Mouse (Mus musculus) midbrain, embryonic 13.5 days (tissue): ENCODE results near the gene Txndc9. TPM values are rescaled to one million over a fixed set of nuclear protein-coding genes. Genes with fewer than 3 reads are reported as not detected.
"Not testable (repeated sequence)": the region's sequence is repeated elsewhere in the genome, so short reads cannot be mapped to it uniquely, and the experiment has no call there.

ENCODE experiments used
- ATAC-seq: fragments of 200-750 bp; cut with Nextera tagmentation; 2 replicates; pipeline ENCODE4 v1.8.0; 2017; ENCODE audit warnings: mild to moderate bottlenecking, moderate TSS enrichment, moderate library complexity
- H3K27ac ChIP-seq: fragments of 300-500 bp; sonication (generic); 2 replicates; pipeline ENCODE4 v1.5.1; 2015; ENCODE audit warnings: inconsistent platforms, mild to moderate bottlenecking, moderate library complexity
- H3K27me3 ChIP-seq: fragments of 300-500 bp; sonication (generic); 2 replicates; pipeline ENCODE4 v1.6.1; 2015; ENCODE audit warnings: mild to moderate bottlenecking, inconsistent platforms
- H3K36me3 ChIP-seq: fragments of 300-500 bp; sonication (generic); 2 replicates; pipeline ENCODE4 v1.6.1; 2015; ENCODE audit warnings: mild to moderate bottlenecking, inconsistent platforms
- H3K4me1 ChIP-seq: fragments of 300-500 bp; sonication (generic); replicated peaks from 2 replicates; pipeline ENCODE4 v1.6.1; 2015; ENCODE audit warnings: inconsistent platforms
- H3K4me2 ChIP-seq: fragments of 300-500 bp; sonication (generic); replicated peaks from 2 replicates; pipeline ENCODE4 v1.6.1; 2015; ENCODE audit warnings: moderate library complexity, mild to moderate bottlenecking, inconsistent platforms
- H3K4me3 ChIP-seq: fragments of 300-500 bp; sonication (generic); replicated peaks from 2 replicates; pipeline ENCODE4 v1.5.1; 2015; ENCODE audit warnings: mild to moderate bottlenecking, inconsistent platforms
- H3K9ac ChIP-seq: fragments of 300-500 bp; sonication (generic); replicated peaks from 2 replicates; pipeline ENCODE4 v1.6.1; 2015; ENCODE audit warnings: mild to moderate bottlenecking, inconsistent platforms
- H3K9me3 ChIP-seq: fragments of 300-500 bp; sonication (generic); 2 replicates; pipeline ENCODE4 v1.6.1; 2016; ENCODE audit warnings: mild to moderate bottlenecking, inconsistent platforms
- WGBS: fragments of 180-500 bp; shearing (Covaris S2); methylation state at CpG from one replicate; pipeline ENCODE4 v1.1.7; 2015; 5-methylcytosine and 5-hydroxymethylcytosine counted together
- polyA plus RNA-seq: library from polyadenylated mRNA; unstranded; fragments of >200 nt; fragmentation: Nextera tagmentation; extraction: Ambion mirVana; gene quantifications from 2 replicates; pipeline ENCODE4 v1.2.1, GENCODE M21; 2015

Gene Txndc9
- polyA plus RNA-seq, 1 experiment from 2014 or later, result 167 TPM

DNA sequence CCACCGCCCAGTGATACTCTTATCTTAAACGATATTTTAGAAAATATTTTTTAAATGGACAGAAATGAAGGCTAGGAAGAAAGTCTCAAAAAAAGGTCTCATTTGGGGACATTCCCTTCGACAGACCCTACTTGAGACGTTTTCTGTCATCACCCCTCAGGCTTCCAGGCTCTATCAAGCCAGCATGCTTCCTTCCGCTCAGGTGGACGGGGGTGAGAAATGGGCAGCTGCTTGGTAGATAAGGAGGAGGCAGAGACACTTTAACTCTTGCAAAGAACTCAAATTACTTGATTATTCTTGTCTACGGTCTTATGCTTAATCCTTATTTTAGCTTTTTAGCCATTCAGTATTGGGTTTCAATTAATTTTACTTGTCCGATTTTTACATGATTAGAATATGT lies 3.2 kb upstream of the Txndc9 start:
- Histone ChIP-seq H3K4me1 (peaks cover 21% of the 10 kb centered on the region), H3K9ac (no peak overlapping the region), H3K27me3 (no peaks in the 10 kb centered on the region), H3K27ac (no peak overlapping the region), H3K4me3 (no peak overlapping the region), H3K36me3 (no peaks in the 10 kb centered on the region), H3K9me3 (no peaks in the 10 kb centered on the region), H3K4me2 (no peak overlapping the region)
- WGBS, result 95% methylated on average over 8 of the region's 8 CpGs
- ATAC-seq, result no peak

DNA sequence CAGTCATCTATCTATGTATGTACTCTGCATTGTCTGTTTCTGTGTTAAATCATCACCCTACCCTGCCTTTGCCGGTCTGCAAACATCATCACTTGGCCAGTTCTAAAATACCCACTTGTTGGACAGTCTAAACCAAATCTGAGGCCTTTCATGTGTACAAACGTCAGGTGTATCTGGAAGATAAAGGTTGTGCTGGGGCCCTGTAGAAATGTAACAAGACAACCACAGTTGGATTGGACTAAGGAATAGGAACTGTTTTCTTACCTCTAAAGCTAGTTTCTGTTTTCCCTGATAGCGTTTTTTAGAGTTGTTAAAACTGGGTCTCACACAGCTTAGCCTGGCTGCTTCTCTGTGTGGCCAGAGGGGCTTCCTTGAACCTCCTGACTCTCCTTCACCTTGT lies 1.9 kb upstream of the Txndc9 start:
- no peak overlapping the region for H3K4me3 ChIP-seq
- H3K4me2 ChIP-seq, result peak overlapping the region; percentile 85
- no peaks in the 10 kb centered on the region for H3K9me3 ChIP-seq
- H3K36me3 ChIP-seq, result peaks cover 11% of the 10 kb centered on the region
- no peak overlapping the region for H3K9ac ChIP-seq
- 89% methylated on average over 3 of the region's 3 CpGs for WGBS
- H3K4me1 ChIP-seq, result peaks cover 21% of the 10 kb centered on the region
- H3K27me3 ChIP-seq, result no peaks in the 10 kb centered on the region
- ATAC-seq, result no peak
- no peak overlapping the region for H3K27ac ChIP-seq

DNA sequence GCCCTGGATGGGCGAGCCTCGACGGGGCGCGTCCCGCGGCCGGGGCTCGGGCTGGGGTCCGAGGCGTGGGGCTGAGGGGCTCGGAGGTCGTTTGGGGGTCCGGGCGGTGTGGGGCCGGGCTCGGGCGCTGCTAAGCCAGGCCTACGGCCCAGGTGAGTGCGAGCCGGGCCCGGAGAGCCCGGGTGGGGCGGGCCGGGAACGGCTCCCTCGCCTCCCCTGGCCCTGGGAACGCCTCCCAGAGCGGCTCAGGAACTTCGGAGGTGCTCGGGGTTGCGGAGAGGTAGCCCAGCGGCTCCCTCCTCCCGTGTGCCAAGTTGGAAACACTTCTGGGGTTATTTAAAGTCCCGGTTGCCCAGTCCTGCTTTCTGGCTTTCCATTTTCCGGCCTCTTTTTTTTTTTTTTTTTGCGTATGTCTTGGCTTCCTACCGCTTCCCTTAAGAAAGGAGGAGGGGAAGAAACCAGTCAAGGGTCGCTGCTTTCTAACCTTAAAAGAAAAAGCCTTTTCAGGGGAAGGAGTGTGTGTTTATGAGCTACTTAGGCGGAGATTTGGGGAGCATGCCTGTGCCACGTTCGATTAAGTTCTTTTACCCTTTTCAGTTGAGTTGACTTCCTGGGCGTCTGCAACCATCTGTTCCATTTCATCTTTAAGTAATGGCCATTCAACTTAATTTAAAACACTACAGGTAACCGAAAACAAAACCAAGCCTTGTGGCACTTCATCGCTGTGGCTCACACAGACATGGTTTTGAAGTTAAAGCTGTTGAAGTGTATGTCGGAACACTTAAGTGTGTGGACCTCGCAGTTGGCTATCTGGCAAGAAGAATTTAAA lies 892 bp upstream of the Txndc9 start:
- WGBS, result 3% methylated on average over 37 of the region's 47 CpGs
- no peaks in the 10 kb centered on the region for H3K27me3 ChIP-seq
- H3K27ac ChIP-seq, result peak overlapping the region; percentile 93
- H3K4me1 ChIP-seq, result peaks cover 21% of the 10 kb centered on the region
- no peaks in the 10 kb centered on the region for H3K9me3 ChIP-seq
- peak overlapping the region; percentile 97 for H3K9ac ChIP-seq
- peak overlapping the region; percentile 85 for H3K4me2 ChIP-seq
- H3K36me3 ChIP-seq, result peaks cover 20% of the 10 kb centered on the region
- peak; percentile 38 for ATAC-seq
- peak overlapping the region; percentile 95 for H3K4me3 ChIP-seq

DNA sequence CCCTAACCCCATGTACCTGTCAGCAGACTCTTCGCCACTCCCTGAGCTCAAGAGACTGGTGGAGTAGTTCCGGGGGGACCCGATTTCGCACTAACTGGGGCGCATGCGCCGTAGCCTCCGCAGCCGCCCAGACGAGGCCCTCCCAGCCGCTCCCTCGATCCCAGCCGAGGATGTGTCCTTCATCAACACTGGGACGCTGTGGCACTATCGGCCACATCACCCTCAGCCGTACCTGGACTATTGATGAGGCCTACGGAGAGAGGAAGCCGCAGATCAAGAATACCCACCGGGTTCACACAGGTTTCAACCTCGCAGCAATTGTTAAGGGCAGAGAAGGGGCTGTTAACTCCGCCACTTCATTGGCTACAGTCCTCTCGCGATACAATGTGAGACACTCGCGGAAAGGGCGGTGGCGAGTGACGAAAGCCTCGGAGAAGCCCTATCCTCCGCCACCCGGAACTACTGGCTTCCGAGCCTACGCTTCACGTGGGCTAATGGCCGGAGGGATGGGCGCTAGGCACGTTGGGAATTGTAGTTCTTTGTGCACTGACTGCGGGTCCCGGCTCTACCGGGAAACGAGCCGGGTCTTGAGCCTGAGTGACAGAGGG lies 712 bp downstream of the Txndc9 start:
- H3K27ac ChIP-seq, result peak overlapping the region; percentile 93
- no peaks in the 10 kb centered on the region for H3K27me3 ChIP-seq
- peak; percentile 97 for ATAC-seq
- peak overlapping the region; percentile 95 for H3K4me3 ChIP-seq
- WGBS, result under 1% methylated on average over 42 of the region's 42 CpGs
- peak overlapping the region; percentile 97 for H3K9ac ChIP-seq
- H3K9me3 ChIP-seq, result no peaks in the 10 kb centered on the region
- peaks cover 21% of the 10 kb centered on the region for H3K4me1 ChIP-seq
- peak overlapping the region; percentile 85 for H3K4me2 ChIP-seq
- H3K36me3 ChIP-seq, result peaks cover 35% of the 10 kb centered on the region

DNA sequence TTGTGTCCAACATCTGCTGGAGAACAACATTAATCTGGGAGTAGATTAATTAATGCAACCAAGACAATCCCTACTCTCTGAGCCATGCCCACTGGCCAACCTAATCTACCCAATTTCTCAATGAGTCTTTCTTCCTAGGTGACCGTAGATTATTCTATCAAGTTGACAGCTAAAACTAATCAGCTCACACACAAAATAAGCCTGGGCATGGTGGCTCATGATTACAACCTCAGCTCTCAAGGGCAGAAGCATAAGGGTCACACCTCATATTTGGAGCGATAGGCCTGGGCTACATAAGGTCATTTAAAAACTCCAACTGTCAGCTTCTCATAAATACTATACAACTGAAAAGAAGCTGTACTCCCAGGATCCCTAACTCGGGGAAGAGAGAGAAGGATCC lies 1.5 kb downstream of the Txndc9 start:
- Histone ChIP-seq H3K9ac (peak overlapping the region; percentile 80), H3K4me1 (peaks cover 21% of the 10 kb centered on the region), H3K36me3 (peaks cover 41% of the 10 kb centered on the region), H3K9me3 (no peaks in the 10 kb centered on the region), H3K27me3 (no peaks in the 10 kb centered on the region), H3K4me3 (peak overlapping the region; percentile 95), H3K4me2 (peak overlapping the region; percentile 83), H3K27ac (0 out of 2 replicates have a peak overlapping the region, but pooled peaks have one; percentile 93)
- no peak for ATAC-seq
- 55% methylated on average over 3 of the region's 3 CpGs for WGBS

DNA sequence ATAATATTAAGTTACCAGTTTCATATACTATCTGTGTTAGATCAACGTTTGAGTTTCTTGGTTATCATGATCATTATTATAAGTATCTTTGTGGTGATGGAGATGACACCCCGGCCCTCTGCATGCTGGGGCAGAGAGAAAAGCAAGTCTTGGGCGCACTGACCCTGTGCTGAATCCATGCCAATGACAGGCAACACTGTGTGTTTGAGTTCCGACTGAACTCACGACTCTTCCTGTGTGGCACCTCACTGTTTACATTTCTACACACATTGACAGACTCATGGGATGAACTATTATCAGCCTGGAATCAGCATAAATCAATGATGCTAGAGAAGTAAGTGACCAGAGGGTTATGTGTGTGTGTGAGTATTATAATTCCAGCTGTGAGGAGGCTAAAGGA lies 9.8 kb downstream of the Txndc9 start:
- no peak for ATAC-seq
- Histone ChIP-seq H3K36me3 (peaks cover 64% of the 10 kb centered on the region), H3K4me3 (no peak overlapping the region), H3K9ac (no peak overlapping the region), H3K9me3 (no peaks in the 10 kb centered on the region), H3K27ac (no peak overlapping the region), H3K27me3 (no peaks in the 10 kb centered on the region), H3K4me1 (no peaks in the 10 kb centered on the region), H3K4me2 (no peak overlapping the region)
- 98% methylated on average over 5 of the region's 5 CpGs for WGBS

DNA sequence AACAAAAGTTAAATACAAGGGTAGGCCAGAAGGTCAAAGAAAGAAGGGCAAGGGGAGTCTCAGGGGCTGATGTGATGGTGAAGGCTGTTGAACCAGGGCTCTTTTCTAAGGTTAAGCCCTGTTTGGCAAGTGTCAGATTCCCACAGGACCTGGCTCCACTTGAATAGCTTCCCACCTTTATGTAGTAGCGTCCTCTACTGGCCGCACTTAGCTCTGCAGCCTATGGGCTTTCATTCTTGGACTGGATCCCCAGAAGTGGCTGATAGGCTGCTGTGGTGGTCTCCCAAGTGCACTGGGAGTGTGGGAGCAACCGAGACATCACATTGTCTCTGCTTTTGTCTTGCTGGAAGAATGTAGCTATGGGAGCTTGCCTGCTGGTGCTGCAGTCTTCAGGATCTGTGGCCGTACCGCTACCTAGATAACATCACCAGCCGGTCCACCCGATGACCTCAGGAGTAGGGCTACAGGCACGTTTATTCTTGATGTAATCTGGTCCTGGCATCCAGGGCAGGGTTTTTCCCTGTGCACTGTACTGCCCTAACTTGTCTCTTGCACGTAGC lies 11.8 kb downstream of the Txndc9 start:
- no peaks in the 10 kb centered on the region for H3K9me3 ChIP-seq
- WGBS, result 85% methylated on average over 9 of the region's 9 CpGs
- H3K4me3 ChIP-seq, result no peak overlapping the region
- ATAC-seq, result 0 out of 2 replicates have a peak, but pooled peaks have one; percentile 48
- H3K4me2 ChIP-seq, result no peak overlapping the region
- no peaks in the 10 kb centered on the region for H3K27me3 ChIP-seq
- no peak overlapping the region for H3K9ac ChIP-seq
- H3K36me3 ChIP-seq, result peaks cover 47% of the 10 kb centered on the region
- H3K27ac ChIP-seq, result no peak overlapping the region
- H3K4me1 ChIP-seq, result no peaks in the 10 kb centered on the region

DNA sequence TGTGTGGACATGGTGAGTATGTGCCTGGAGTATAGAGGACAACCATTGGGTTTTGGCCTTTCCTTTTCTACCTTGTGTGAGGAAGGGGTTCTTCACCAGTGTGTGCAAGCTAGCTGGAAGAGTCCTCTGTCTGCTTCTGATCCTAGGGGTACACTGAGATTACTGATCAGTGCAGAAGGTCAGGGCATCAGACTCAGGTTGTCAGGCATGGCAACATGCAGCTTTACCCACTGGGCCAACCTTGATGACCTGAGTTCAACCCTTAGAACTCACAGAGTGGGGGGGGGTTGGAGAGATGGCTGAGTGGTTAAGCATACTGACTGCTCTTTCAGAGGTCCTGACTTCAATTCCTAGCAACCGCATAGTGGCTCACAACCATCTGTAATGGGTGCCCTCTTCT lies 13.4 kb downstream of the Txndc9 start:
- Histone ChIP-seq H3K27me3 (no peaks in the 10 kb centered on the region), H3K9ac (no peak overlapping the region), H3K4me3 (no peak overlapping the region), H3K9me3 (no peaks in the 10 kb centered on the region), H3K4me1 (no peaks in the 10 kb centered on the region), H3K27ac (no peak overlapping the region), H3K4me2 (no peak overlapping the region), H3K36me3 (peaks cover 33% of the 10 kb centered on the region)
- no peak for ATAC-seq
- 94% methylated on average over 1 of the region's 1 CpGs for WGBS

DNA sequence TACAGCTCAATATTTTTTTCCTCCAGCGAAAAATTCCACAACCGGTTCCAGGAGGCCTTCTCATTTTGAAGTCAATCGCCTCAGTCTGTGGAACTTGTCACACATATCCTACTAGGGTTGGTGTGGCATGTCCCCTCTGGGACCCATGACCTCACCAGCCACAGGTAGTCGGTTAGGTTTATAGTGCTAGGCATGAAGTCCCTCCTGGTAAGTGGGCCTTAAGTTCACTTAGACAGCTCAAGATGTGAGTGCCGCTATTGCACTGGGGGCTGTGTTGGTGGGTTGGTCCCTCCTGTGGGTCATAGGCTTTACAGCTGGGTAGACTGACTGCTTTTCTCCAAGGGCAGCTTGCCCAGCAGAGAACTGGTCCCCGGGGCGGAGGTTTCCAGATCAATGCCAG lies 20.4 kb downstream of the Txndc9 start:
- H3K36me3 ChIP-seq, result no peaks in the 10 kb centered on the region
- H3K27me3 ChIP-seq, result no peaks in the 10 kb centered on the region
- no peak overlapping the region for H3K4me2 ChIP-seq
- H3K4me3 ChIP-seq, result no peak overlapping the region
- no peak for ATAC-seq
- whole genome bisulfite sequencing, result 93% methylated on average over 7 of the region's 7 CpGs
- H3K9ac ChIP-seq, result no peak overlapping the region
- no peak overlapping the region for H3K27ac ChIP-seq
- no peaks in the 10 kb centered on the region for H3K4me1 ChIP-seq
- H3K9me3 ChIP-seq, result no peaks in the 10 kb centered on the region

DNA sequence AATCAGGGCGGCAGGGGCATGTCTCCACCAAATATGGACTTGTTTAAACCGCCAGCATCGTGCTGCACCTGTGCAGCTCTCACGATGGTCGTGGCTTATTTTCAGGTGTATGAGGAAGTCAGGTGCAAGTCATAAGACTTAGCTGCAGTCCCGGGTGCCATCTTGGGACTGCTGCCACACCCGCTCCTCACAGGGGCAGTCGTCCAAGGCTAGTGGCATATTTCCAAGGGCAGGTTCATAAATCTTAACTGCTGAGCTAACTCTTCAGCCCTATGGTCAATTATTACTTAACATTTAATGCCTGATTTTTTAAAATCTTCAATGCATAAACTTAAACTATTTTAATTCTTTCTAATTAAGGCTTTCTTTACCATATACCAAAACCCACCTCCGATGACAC lies 21.0 kb downstream of the Txndc9 start:
- H3K9me3 ChIP-seq, H3K36me3 ChIP-seq, H3K27ac ChIP-seq, H3K9ac ChIP-seq, H3K27me3 ChIP-seq, H3K4me2 ChIP-seq, H3K4me3 ChIP-seq, H3K4me1 ChIP-seq, ATAC-seq: not testable (repeated sequence)
- WGBS, result 85% methylated on average over 9 of the region's 9 CpGs

DNA sequence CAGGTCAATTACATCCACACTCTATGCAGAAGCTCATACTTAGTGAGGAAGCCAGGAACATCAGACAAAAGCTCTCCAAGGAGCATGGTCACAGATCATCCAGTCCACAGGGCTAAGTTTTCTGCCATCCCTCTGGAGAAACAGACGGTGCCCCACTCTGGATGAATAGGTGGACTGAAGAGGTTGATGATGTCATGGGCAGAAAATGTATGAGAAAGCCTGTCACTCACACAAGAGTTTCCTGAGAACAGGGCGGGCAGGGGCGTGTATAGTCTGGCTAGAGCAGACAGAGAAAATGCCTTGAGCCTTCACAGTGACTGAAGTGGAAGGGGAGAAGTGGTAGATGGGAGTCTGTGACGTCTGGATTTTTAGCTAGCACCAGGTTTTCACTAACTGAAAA lies 26.2 kb downstream of the Txndc9 start:
- H3K27me3 ChIP-seq, result no peaks in the 10 kb centered on the region
- WGBS, result 64% methylated on average over 4 of the region's 4 CpGs

DNA sequence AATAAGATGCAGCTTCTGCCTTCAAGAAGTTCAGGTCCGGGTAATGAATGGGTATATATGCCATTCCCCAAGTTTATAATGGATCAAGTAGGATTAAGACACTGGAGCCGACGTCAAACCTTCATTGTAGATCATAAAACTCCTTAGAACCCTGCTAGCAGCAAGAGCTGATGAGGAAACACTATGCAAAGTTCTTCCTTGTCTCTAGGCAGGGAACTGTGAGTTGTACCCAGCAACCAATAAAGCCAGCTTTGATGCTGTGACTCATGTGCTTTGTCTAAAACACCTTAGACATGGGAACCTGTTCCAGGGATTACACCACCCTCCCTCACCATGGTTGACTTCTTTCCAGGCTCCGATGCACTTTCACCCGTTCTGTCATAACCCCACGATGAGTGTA lies 28.9 kb downstream of the Txndc9 start:
- H3K4me3 ChIP-seq, result no peak overlapping the region
- no peak overlapping the region for H3K9ac ChIP-seq
- 86% methylated on average over 6 of the region's 6 CpGs for WGBS
- H3K36me3 ChIP-seq, result no peaks in the 10 kb centered on the region
- H3K27ac ChIP-seq, result no peak overlapping the region
- no peaks in the 10 kb centered on the region for H3K4me1 ChIP-seq
- H3K27me3 ChIP-seq, result no peaks in the 10 kb centered on the region
- no peak overlapping the region for H3K4me2 ChIP-seq
- ATAC-seq, result no peak
- no peaks in the 10 kb centered on the region for H3K9me3 ChIP-seq

More for the DNA sequence above, 26.2 kb downstream of the Txndc9 start:
- Histone ChIP-seq H3K9me3 (no peaks in the 10 kb centered on the region), H3K4me3 (no peak overlapping the region), H3K4me1 (no peaks in the 10 kb centered on the region), H3K36me3 (no peaks in the 10 kb centered on the region), H3K4me2 (no peak overlapping the region), H3K9ac (no peak overlapping the region), H3K27ac (no peak overlapping the region)
- ATAC-seq, result no peak
